Mouse (Mus musculus): ENCODE measurements at regions not wholly inside any gene's neighbourhood (a gene's known extent, or its start where the extent isn't known, plus 50 kb on each side); places are given as distances from the start of the nearest gene placed in this dataset.

DNA sequence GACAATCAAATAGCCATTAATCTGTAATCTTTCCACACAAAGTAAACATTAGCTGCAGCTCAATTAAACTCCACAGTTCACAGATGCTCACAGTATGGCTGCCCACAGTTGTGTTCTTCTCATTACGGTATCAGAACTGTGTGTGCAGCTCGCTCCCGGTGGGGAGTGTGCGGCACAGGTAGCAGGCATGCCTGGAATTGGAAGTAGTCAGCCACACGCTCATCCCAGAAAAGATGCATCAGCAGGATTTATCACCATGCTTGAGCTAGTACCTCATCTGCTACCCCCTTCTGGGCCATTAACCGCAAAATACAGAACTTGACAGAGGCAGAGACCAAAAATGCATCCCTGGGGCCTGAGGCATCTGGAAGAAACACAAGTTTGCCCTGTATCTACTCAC is 437.8 kb downstream of the Adam3 start:
- no peak for DNase-seq (ENCODE audit: low spot score in 2 of 2)

DNA sequence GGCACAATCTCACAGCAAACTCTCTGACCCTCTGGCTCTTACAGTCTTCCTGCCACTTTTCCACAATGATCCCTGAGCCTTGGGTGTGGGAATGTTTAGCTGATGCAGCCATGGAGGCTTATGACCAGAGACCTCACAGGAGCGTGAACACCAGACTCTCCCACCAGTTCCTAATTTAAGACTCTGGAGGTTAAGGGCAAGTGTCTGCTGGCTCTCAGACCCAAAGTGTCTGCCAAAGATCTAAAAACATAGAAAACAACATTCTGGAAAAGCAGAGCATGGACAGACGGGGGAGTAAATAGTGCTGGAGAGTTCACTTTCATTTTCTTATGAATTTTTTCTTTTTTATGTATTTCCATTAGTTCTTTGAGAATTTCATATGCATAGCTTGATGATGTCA is 440.7 kb downstream of the Adam3 start:
- no peak for DNase-seq (ENCODE audit: low spot score in 2 of 2)

DNA sequence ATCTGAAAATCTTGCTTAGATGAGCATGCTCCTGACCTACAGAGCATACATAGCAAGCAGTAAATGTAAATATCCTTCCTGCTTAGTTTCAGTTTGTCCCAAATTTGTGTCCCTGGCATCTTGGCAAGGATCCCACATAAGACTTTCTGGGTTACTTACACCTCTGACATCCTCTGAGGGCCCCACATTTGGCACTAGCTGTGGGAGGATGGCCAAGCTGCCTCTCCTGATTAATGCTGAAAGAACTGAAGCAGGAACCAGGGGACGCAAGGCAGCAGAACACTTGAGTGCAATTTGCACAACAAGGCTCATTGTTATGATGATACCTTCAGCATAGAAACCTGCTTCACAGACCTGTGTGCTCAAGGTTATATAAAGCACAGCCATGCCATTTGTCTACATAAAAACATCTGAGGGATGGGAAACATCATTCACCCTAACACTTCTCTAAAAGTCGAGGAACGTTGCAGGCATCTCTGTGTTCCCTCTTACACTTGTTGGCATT is 441.7 kb downstream of the Adam3 start:
- DNase-seq (ENCODE audit: low spot score in 2 of 2), result no peak

DNA sequence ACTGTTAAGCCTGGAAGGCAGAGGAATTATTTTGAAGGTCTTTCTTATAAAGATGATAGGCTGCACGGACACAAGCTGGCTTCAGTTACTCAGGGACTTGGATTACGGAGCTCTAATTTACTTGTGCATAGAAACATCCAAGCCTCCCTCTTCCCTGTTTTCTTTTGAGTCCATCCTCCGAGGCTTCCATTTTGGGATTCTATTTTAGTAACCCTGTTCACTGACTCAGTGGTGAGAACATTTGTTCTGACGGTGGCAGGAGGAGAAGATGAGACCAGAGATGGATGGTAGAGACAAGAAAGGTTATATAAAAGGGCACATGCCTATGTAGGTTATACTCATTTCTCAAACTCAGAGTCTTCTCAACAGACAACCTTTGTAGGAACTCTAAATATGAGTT is 445.4 kb downstream of the Adam3 start:
- DNase-seq (ENCODE audit: low spot score in 2 of 2), result no peak

DNA sequence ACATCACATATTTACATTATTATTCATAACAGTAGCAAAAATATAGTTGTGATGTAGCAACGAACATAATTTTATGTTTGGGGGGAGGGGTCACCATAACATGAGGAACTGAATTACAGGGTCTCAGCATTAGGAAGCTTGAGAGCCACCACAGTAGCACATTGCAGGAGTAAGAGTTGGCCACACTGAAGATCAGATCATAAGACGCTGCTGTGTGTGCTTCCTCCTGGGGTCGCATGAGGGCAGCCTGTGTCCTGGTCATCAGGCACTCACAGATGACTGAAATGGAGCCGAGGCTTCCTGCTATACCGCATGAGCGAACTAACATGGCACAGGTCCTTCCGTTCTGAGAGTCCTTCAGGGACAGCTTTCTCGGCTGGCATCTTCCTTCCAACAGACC is 447.3 kb downstream of the Adam3 start:
- DNase-seq (ENCODE audit: low spot score in 2 of 2), result no peak

DNA sequence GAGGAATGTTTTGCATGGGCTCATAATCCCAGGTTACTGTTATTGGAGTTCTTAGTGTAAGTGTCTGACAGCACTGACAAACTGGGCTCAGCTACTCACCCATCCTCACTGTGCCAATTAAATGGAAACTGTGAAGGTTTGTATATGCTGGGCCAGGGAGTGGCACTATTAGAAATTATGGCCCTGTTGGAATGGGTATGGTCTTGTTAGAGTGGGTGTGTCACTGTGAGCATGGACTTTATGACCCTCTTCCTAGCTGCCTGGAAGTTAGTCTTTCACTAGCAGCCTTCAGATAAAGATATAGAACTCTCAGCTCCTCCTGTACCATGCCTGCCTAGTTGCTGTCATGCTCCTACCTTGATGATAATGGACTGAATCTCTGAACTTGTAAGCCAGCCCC is 464.3 kb downstream of the Adam3 start:
- DNase-seq (ENCODE audit: low spot score in 2 of 2), result no peak

DNA sequence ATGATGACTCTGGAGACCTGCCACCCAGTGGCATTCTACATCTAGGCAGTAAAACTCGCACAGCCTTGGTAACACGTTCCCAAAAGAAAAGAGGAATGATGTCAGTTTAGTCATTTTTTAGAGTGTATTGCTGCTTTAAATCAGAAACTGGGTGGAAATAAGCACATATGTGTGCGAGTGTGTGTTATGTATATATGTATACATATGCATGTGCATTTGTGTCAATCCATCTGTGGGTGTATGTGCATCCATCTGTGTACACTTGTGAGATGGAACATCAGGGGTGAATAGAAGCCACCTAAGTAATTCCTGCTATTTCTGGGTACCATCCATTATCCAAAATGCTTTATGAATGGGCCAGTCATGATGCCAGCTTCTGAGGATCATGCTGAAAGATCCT is 467.0 kb downstream of the Adam3 start:
- no peak for DNase-seq (ENCODE audit: low spot score in 2 of 2)

DNA sequence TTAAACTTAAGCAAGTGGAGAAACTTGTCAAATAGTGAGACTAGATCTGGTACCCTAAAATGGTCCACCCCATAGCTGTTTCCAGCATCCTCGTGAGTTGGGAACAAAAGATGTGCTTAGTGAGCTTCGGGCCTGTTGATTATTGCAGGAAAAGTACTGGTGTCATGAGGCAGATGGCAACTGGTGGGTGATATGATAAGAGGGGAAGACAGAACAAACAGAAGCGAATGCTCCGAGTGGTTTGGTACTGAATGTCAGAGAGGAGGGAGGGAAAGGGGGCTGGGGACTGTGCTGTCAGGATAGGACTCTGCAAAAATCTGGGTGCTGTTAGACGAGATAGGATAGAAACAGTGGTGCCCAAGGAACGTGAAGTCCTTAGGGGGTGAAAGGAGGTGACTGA is 483.4 kb downstream of the Adam3 start:
- DNase-seq (ENCODE audit: low spot score in 2 of 2), result no peak

DNA sequence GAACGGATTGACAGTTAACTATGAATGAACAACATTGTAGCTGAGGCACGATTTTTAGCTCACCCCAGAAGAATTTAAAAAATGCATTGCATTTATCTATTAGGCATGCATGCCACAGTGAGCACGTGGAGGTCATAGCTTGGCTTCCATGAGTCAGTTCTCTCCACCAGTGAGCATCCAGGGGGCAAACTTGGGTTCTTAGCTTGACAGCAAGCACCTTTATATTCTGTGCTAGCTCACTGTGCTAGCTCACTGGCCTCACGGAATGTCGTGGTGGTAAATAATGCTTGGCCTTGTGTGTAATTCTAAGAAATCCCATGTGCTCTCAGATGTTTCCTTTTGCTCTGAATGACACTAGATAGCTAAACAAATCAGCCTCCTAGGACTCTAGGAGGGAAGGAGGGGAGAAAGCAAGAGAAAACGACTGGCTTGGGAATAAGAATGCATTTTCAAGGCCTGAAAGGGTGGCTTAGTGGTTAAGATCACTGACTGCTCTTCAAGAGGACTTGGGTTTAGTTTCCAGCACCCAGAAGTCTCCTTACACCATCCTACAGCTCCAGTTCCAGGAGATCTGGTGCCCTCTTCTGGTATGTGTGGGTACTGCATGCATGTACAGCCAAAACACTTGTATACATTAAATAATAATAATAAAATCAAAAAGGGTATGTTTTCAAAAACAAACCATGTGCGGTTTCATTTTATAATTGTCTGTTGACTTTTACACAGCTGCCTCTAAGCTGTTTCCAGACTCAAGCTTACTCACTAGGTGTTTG is 485.3 kb downstream of the Adam3 start:
- no peak for DNase-seq (ENCODE audit: low spot score in 2 of 2)

DNA sequence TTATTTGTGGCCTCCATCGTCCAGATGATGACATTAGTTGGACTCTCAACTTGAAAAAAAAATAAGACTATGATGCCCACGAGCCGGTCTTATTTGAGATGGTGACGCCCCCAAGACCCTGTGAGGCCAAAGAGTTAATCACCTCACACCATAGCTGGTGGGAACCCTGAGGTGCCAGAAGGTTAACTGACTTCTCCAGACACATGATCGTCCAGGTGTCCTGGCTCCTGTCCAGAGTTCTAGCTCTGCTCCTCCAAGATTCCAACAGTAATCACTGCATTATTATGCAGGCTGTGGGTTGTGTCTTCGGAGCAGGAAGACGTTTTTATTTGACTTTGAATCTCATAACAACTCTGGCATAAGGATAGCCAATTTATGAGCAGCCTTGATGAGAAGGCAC is 490.7 kb downstream of the Adam3 start:
- DNase-seq (ENCODE audit: low spot score in 2 of 2), result no peak

DNA sequence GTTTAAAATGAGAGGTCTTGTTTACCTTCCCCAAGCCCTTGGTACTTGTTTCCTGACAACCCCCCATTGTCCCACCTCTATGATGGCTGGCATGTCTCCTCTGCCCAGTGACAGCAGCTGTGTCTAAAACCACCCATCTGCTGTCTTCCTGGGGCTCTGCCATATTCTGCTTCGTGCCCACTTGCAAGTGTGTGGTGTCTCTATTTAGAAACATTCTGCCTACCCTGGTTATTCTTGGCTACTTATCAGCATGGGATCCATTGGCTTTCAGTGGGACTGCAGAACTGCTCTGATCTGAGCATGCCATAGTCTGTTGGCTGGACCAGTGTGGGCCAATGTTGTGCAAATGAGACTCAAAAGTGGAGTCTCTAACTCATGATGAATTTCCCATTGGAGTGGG is 497.5 kb downstream of the Adam3 start:
- no peak for DNase-seq (ENCODE audit: low spot score in 2 of 2)

DNA sequence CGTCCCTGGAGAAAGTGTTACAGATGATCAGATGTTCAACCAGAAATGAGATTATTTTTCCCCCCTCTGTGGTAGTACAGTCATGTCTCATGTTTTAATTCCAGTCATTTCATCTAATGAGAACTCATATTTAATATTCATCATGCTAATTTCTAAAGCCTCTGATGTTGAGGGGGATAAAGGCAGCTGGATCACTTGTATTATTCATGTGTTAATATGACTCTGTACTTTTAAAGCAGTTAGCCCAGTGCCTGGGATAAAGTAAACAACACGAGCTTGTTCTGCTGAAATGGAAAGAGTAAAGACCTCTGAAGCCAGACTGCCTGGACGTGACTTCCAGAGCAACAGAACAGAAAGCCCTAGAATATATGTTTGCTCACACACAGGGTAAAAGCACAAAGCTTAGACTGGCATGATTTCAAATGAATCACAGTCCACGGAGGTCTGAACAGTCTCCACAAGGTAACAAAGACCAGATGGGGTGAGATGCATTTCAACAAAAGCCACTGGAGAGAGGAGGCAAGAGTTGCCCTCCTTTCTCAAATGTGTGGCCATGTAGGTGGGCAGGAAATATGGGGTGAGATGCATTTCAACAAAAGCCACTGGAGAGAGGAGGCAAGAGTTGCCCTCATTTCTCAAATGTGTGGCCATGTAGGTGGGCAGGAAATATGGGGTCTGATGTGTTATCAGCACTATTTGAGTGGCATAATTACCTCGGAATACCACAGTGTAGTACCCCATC is 498.1 kb downstream of the Adam3 start:
- no peak for DNase-seq (ENCODE audit: low spot score in 2 of 2)

DNA sequence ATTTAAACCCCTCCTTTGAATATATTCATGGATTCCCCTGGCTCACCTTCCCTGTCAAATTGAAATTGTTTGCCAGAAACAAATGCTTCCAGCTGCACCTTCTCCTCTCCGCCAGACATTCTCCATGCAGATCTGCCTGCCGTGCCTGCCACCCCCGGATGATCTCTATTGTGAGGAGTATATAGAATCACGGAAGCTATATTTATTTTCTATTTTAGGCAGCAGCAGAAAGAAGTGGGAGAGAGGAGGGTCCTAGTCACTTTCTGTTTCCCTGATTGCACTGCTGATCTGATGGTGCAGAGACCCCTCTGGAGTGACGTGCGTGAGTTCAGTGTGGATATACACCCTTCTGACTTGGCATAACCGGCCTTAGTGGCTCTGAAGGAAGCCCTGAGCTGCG is 505.4 kb downstream of the Adam3 start:
- no peak for DNase-seq (ENCODE audit: low spot score in 2 of 2)

DNA sequence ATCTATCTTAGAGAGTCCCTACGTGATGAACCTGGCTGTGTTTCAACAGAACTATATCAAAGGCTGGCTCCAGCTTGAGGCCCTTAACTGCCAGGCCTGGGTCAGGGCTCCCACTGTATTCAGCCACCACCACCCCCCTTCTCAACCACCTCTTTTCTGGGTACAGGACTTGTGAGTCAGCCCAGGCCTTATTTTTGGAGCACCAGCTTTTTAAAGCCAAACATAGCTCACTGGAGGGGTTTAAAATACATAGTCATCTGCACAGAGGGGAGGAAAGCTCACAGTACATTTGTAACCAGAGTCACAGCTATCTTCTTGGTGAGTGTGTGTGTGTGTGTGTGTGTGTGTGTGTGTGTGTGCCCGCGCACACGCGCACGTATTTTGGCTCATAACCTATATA is 509.0 kb downstream of the Adam3 start:
- no peak for DNase-seq (ENCODE audit: low spot score in 2 of 2)

DNA sequence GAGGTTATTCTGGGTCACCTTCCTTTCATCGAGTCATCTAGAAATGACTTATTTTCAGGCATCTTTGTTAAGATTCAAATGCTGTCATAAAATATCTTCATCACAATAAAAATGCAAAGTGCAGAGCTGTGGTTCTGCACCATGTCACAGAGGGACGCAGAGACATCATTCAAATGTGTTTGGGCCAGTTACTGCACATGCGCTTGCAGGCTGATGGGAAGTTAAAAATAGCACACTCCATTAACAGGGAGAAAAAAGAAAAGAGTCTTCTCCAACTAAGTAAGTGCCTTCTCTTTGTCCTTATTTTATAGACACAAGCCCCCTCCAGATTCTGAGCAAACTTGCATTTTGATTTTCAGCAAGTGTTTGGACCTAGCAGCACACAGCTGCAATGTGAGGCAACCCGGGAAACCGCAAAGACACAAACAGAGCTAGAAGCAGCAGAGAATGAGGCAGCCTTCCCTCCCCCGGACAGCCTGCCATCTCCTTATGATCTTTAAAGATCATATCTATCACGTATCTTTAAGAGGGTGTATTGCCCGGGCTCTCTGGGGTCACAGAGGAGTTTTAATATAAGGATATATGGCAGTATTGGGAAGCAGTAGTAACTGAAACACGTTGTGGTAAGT is 510.0 kb downstream of the Adam3 start:
- no peak for DNase-seq (ENCODE audit: low spot score in 2 of 2)

DNA sequence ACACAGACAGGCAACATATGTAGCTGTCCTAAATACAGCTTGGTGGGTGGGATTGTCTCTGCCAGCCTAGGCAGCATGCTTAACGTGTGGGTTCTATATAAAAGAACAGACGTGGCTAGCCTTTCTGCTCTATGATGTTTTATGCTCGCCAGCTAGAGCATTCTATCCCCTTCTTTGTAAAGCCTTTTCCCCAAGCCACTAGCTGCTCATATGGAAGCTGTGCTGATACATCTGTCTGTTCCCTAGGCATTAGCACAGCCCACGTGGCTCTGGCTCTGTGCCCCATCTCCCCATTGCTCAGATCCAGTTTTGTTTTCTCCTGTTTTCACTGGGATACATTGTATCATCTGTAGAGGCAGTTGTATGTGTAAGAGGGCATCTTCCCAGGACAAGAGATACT is 511.3 kb downstream of the Adam3 start:
- DNase-seq (ENCODE audit: low spot score in 2 of 2), result no peak

DNA sequence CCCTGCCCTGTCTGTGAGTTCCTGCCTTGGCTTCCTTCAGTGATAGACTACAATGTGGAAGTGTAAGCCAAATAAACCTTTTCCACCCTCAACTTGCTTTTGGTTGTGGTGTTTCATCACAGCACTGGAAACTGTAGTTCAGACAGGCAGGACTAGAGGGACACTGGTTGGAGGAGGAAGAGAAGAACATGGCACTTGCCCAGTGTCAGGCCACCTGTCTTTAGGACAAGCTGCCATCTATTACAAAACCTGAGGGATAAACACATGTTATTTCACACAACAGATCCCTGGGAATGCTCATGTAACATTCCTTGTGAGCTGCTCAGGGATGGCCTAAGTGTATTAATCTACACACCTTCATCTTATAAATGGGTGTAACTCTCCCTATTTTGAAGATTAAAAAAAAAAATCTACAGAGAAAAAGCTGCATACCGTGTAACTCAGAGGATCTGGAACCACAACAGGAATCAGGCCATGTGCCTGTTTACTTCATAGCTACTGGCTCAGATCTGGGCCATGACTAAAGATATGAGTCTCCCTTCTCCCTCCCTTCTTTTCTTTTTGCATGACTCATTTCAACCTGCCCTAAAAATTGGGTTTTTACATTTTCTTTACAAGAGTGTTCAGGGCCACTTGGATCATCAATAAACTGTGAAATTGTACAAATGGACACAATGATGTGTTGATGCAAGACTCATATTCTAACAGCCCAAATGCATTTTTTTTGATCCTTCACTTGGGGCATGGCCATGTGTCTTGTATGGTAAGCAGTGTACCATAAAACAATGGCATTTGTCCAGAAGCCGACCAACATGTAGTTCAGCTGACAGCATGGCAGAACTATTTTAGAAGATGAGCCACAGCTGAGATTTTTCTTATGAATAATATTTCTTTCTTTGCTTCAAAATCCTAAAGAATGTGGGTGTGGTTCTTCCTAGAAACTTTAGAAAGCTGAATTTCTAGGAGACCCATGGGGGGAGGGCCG is 513.1 kb downstream of the Adam3 start:
- DNase-seq (ENCODE audit: low spot score in 2 of 2), result no peak

DNA sequence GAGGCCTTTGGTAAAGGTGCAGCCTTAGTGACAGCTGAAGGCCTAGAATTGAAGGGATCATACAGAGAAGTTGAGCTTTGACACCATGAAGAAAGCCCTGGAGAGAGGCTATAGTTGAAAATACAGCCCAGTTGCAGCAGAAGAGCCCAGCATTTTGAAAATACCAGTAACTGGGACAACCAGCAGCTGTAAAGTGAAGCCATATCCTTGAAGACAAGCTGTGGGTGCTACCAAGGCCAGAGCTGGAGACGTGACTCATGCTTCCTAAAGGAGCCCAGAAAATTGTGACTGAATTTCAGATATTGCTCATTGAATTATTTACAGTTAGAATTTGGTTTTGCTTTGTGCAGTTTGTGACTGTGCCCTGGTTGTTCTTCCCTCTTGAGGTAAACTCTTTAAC is 514.6 kb downstream of the Adam3 start:
- peak in 1 of 2 experiments; percentile 6 for DNase-seq (ENCODE audit: low spot score in 2 of 2)
